Mouse (Mus musculus) midbrain, embryonic 16.5 days (tissue): ENCODE data around the gene Uqcr11. TPM values are rescaled to one million over a fixed set of nuclear protein-coding genes. Genes with fewer than 3 reads are reported as not detected.

Experiments used
- ATAC-seq: fragments of 200-750 bp; cut with Nextera tagmentation; 2 replicates; pipeline ENCODE4 v1.8.0; 2017; ENCODE audit warnings: moderate TSS enrichment
- H3K27ac ChIP-seq: fragments of 300-500 bp; sonication (generic); 2 replicates; pipeline ENCODE4 v1.5.1; 2014; ENCODE audit warnings: mild to moderate bottlenecking, low read length, mixed read lengths
- H3K27me3 ChIP-seq: fragments of 300-500 bp; sonication (generic); 2 replicates; pipeline ENCODE4 v1.6.1; 2014; ENCODE audit warnings: low read depth, low read length, mixed read lengths; ENCODE audit not compliant: control insufficient read depth, insufficient read depth
- H3K36me3 ChIP-seq: fragments of 300-500 bp; sonication (generic); 2 replicates; pipeline ENCODE4 v1.6.1; 2014; ENCODE audit warnings: mild to moderate bottlenecking, low read length, moderate library complexity, mixed read lengths; ENCODE audit not compliant: control insufficient read depth, insufficient read depth
- H3K4me1 ChIP-seq: fragments of 300-500 bp; sonication (generic); 2 replicates; pipeline ENCODE4 v1.6.1; 2014; ENCODE audit warnings: mild to moderate bottlenecking, low read length, mixed read lengths; ENCODE audit not compliant: control insufficient read depth, insufficient read depth
- H3K4me2 ChIP-seq: fragments of 300-500 bp; sonication (generic); 2 replicates; pipeline ENCODE4 v1.6.1; 2014; ENCODE audit warnings: mild to moderate bottlenecking, low read length, mixed read lengths
- H3K4me3 ChIP-seq: fragments of 300-500 bp; sonication (generic); 2 replicates; pipeline ENCODE4 v1.5.1; 2014; ENCODE audit warnings: low read depth, mild to moderate bottlenecking, low read length, moderate library complexity, mixed read lengths
- H3K9ac ChIP-seq: fragments of 300-500 bp; sonication (generic); 2 replicates; pipeline ENCODE4 v1.6.1; 2014; ENCODE audit warnings: low read depth, low read length, mixed read lengths
- H3K9me3 ChIP-seq: fragments of 300-500 bp; sonication (generic); replicated peaks from 2 replicates; pipeline ENCODE4 v1.6.1; 2014; ENCODE audit warnings: mild to moderate bottlenecking, low read length, mixed read lengths; ENCODE audit not compliant: control insufficient read depth, poor library complexity, severe bottlenecking
- WGBS: fragments of 180-500 bp; shearing (Covaris S2); extraction: QIAGEN DNeasy Blood & Tissue Kit; methylation state at CpG from one replicate; pipeline ENCODE4 v1.1.7; 2014; 5-methylcytosine and 5-hydroxymethylcytosine counted together
- polyA plus RNA-seq: library from polyadenylated mRNA; unstranded; fragments of >200 nt; fragmentation: Nextera tagmentation; extraction: Ambion mirVana; gene quantifications from 2 replicates; pipeline ENCODE4 v1.2.1, GENCODE M21; 2015

The Uqcr11 gene
- polyA plus RNA-seq, 1 experiment from 2014 or later = 532 TPM

GRCm38 (mm10) chr10:80412656-80413541, 6.3 kb upstream of the Uqcr11 start:
- H3K9ac ChIP-seq = no peak overlapping the region

GRCm38 (mm10) chr10:80407924-80408323, 1.3 kb upstream of the Uqcr11 start:
- peaks cover 23% of the 10 kb centered on the region for H3K4me1 ChIP-seq
- no peak overlapping the region for H3K4me2 ChIP-seq
- H3K36me3 ChIP-seq = peaks cover 37% of the 10 kb centered on the region
- no peaks in the 10 kb centered on the region for H3K9me3 ChIP-seq
- no peak for ATAC-seq
- no peak overlapping the region for H3K9ac ChIP-seq
- no peak overlapping the region for H3K4me3 ChIP-seq
- H3K27ac ChIP-seq = no peak overlapping the region
- WGBS = 51% methylated on average over 4 of the region's 4 CpGs
- H3K27me3 ChIP-seq = no peaks in the 10 kb centered on the region

More at GRCm38 (mm10) chr10:80412656-80413541, 6.3 kb upstream of the Uqcr11 start:
- peak overlapping the region; percentile 48; the same call in 1 of the 2 replicates for H3K27ac ChIP-seq
- H3K9me3 ChIP-seq = no peaks in the 10 kb centered on the region
- no peaks in the 10 kb centered on the region for H3K4me1 ChIP-seq
- H3K27me3 ChIP-seq = no peaks in the 10 kb centered on the region
- WGBS = 78% methylated on average over 43 of the region's 44 CpGs
- ATAC-seq = 0 out of 2 replicates have a peak, but pooled peaks have one; percentile 6
- H3K4me2 ChIP-seq = no peak overlapping the region
- no peak overlapping the region for H3K4me3 ChIP-seq
- peaks cover 68% of the 10 kb centered on the region for H3K36me3 ChIP-seq

- Histone ChIP-seq H3K36me3 (peaks cover 26% of the 10 kb centered on the region), H3K27ac (no peak overlapping the region), H3K4me2 (peak overlapping the region; percentile 98), H3K4me3 (peak overlapping the region; percentile 90), H3K9me3 (no peaks in the 10 kb centered on the region), H3K4me1 (peaks cover 25% of the 10 kb centered on the region), H3K27me3 (no peaks in the 10 kb centered on the region), H3K9ac (peak overlapping the region; percentile 87)
- no peak for ATAC-seq
- WGBS = 59% methylated on average over 10 of the region's 10 CpGs
Observed at GRCm38 (mm10) chr10:80405481-80406173, 1.0 kb downstream of the Uqcr11 start.

DNA sequence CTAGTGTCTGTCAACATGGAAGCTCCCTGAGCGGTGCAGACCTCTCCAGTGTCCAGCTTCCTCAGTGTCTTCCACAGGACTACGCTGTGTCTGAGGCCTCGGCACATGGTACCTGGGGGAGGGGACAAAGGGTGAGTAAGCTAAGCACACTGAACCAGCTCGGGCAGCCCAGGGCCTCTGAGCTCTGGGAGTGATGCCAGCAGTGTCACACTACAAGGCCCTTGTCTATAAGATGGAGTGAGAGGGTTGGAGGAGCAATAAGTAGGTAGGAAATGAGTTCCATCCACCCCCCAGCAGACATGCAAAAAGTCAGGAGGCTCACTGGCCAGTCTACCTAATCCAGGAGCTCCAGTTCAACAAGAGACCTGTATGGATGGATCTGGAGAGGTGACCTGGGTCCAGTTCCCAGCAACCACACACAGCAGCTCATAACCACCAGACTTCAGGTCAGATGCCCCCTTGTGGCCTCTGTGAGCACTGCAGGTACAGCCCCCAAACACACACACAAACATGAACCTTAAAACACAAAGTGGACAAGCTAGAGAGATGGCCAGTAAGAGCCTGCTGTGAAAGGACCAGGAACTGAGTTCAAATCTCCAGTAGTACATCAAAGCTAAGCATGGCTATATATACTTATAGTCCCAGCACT, 3.5 kb downstream of the Uqcr11 start:
- H3K9me3 ChIP-seq = no peaks in the 10 kb centered on the region

GRCm38 (mm10) chr10:80400704-80401161, 5.9 kb downstream of the Uqcr11 start:
- Histone ChIP-seq H3K4me1 (peaks cover 32% of the 10 kb centered on the region), H3K4me2 (peak overlapping the region; percentile 74), H3K36me3 (peaks cover 17% of the 10 kb centered on the region), H3K27me3 (no peaks in the 10 kb centered on the region), H3K9ac (peak overlapping the region; percentile 66; the same call in 1 of the 2 replicates), H3K27ac (peak overlapping the region; percentile 83), H3K9me3 (no peaks in the 10 kb centered on the region), H3K4me3 (no peak overlapping the region)
- ATAC-seq = no peak
- 82% methylated on average over 4 of the region's 4 CpGs for WGBS

More for the DNA sequence above, 3.5 kb downstream of the Uqcr11 start:
- H3K4me1 ChIP-seq = peaks cover 32% of the 10 kb centered on the region
- whole genome bisulfite sequencing = 97% methylated on average over 4 of the region's 4 CpGs
- no peak overlapping the region for H3K27ac ChIP-seq
- ATAC-seq = no peak
- H3K36me3 ChIP-seq = peaks cover 17% of the 10 kb centered on the region
- H3K4me2 ChIP-seq = no peak overlapping the region
- no peak overlapping the region for H3K4me3 ChIP-seq
- H3K27me3 ChIP-seq = no peaks in the 10 kb centered on the region
- H3K9ac ChIP-seq = no peak overlapping the region

DNA sequence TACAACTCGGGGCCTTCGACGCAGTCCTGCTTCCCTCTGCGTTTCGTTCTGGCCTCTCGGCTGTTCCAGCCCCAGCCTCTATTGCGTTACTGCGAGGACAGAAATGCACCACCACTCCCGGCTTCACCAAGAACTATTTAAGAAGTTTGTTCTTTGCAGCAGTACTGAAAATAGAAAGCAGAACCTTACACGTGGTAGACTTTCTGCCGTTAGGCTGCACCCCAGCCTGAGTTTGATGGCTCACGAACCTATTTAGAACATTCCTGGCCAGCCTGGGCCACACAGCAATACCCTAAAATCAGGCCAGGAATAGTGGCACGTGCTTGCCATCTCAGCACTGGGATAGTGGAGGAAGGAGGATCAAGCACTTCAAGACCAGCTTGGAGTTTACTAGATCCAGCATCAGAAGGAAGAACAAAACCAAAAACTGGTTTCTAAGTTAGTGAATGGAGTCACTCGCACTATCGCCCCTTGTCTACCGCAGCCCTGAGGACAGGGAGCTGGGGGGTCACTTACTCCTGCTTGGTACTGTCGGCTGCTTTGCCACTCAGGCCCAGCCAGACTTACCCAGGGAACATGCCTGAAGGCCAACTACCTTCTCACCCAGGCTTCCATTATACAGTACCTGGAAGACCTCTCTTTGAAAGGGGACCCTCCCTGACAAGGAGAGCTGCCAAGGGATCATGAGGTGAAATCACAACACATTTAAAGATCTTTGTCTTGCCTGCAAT, 6.5 kb downstream of the Uqcr11 start:
- peak overlapping the region; percentile 66 for H3K9ac ChIP-seq
- H3K36me3 ChIP-seq = peaks cover 23% of the 10 kb centered on the region
- H3K27me3 ChIP-seq = no peaks in the 10 kb centered on the region
- H3K4me1 ChIP-seq = peaks cover 26% of the 10 kb centered on the region
- no peaks in the 10 kb centered on the region for H3K9me3 ChIP-seq
- no peak for ATAC-seq
- H3K4me3 ChIP-seq = peak overlapping the region; percentile 73
- H3K27ac ChIP-seq = peak overlapping the region; percentile 83
- 16% methylated on average over 17 of the region's 17 CpGs for WGBS
- peak overlapping the region; percentile 74 for H3K4me2 ChIP-seq

DNA sequence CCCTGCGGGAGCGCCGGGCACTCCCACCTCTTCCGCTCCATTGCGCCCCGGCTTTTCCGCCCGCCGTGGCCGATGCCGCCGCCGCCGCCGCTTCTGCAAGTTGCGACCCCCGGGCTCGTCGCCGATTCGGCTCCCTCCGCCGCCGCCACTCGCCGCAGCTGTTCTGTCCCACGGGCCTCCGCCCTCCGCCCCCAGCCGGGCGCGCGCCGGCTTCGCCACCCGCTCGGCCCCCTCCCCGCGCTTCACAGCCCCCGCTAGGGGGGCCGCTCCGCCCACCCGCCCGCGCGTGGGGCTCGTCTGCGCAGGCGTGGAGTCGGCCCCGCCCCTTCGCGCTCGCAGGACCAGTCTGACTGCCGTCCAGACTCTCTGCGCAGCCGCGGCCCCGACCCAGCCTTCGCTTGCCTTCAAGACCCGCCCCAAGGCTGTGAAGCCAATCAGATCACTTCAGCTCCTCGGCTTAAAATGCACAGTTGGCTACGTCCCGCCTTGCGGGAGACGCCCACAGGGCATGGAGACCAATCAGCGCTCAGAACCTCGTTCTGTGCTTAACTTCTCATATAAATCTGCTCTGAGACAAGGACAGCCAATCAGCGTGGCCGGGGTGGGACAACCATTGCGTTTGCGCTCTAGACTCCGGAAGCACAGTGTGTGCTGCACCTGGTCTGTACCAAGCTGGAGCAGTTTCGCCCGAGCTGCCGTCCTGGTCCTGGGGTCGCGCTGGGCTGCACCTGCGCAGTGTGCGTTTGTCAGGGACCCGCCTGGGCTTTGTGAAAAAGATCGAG, 7.2 kb downstream of the Uqcr11 start, which contains the start of gene Mbd3:
TSS of gene Mbd3 (minus strand) at position 360 of the 782 bp plus-strand sequence.
- peak within 1 kb of the TSS; percentile 95 for H3K9ac ChIP-seq
- H3K4me3 ChIP-seq = peak within 1 kb of the TSS; percentile 73
- no peaks in the 10 kb centered on the region for H3K9me3 ChIP-seq
- H3K27me3 ChIP-seq = no peaks in the 10 kb centered on the region
- H3K36me3 ChIP-seq = peaks cover 29% of the 10 kb centered on the region
- peaks cover 21% of the 10 kb centered on the region for H3K4me1 ChIP-seq
- peak within 1 kb of the TSS; percentile 100 for H3K27ac ChIP-seq
- WGBS = under 1% methylated on average over 64 of the region's 82 CpGs
- peak; percentile 96 for ATAC-seq
- peak within 1 kb of the TSS; percentile 93 for H3K4me2 ChIP-seq
